Mouse (Mus musculus): ENCODE measurements at regions not wholly inside any gene's neighbourhood (a gene's known extent, or its start where the extent isn't known, plus 50 kb on each side); places are given as distances from the start of the nearest gene placed in this dataset.
A peak's percentile ranks its signal among the peaks of the same experiment; 100 is the strongest.

- Histone ChIP-seq H3K4me1 (replicated peaks; ENCODE audit: control insufficient read depth, insufficient read depth, low read length) (no peaks in the 10 kb centered on the region), H3K4me2 (ENCODE audit: low read length) (no peak overlapping the region), H3K27ac (ENCODE audit: low read depth) (no peak overlapping the region), H3K9ac (ENCODE audit: low read length) (no peak overlapping the region), H3K27me3 (replicated peaks; ENCODE audit: control insufficient read depth, insufficient read depth, low read length) (no peaks in the 10 kb centered on the region), H3K4me3 (ENCODE audit: low read depth, low read length) (no peak overlapping the region), H3K9me3 (ENCODE audit: control insufficient read depth, low read length) (no peaks in the 10 kb centered on the region), H3K36me3 (ENCODE audit: control insufficient read depth, insufficient read depth, low read length) (no peaks in the 10 kb centered on the region)
- no peak for DNase-seq (ENCODE audit: low spot score)
- no peak for ATAC-seq (replicated peaks; ENCODE audit: low FRiP score, low TSS enrichment, low read depth)
- WGBS, result 82% methylated on average over 2 of the region's 2 CpGs
These were observed 432.3 kb downstream of the Adamts20 start for GRCm38 (mm10) chr15:94032957-94033356.

GRCm38 (mm10) chr15:94025996-94026696 lies 430.5 kb upstream of the Prickle1 start:
- H3K36me3 ChIP-seq (ENCODE audit: control insufficient read depth, insufficient read depth, low read length), result no peaks in the 10 kb centered on the region
- peak overlapping the region; percentile 45 for H3K27ac ChIP-seq (ENCODE audit: low read depth)

GRCm38 (mm10) chr15:94025239-94025971 lies 429.7 kb upstream of the Prickle1 start:
- no peaks in the 10 kb centered on the region for H3K36me3 ChIP-seq (ENCODE audit: control insufficient read depth, insufficient read depth, low read length)
- peaks cover 8% of the 10 kb centered on the region; the same call in 1 of the 2 replicates for H3K4me1 ChIP-seq (replicated peaks; ENCODE audit: control insufficient read depth, insufficient read depth, low read length)
- no peak overlapping the region for H3K4me3 ChIP-seq (ENCODE audit: low read depth, low read length)
- WGBS, result 64% methylated on average over 20 of the region's 20 CpGs
- no peak overlapping the region for H3K4me2 ChIP-seq (ENCODE audit: low read length)
- no peak overlapping the region; the same call in 1 of the 2 replicates for H3K27ac ChIP-seq (ENCODE audit: low read depth)
- DNase-seq (ENCODE audit: low spot score), result no peak
- no peaks in the 10 kb centered on the region for H3K9me3 ChIP-seq (ENCODE audit: control insufficient read depth, low read length)
- ATAC-seq (replicated peaks; ENCODE audit: low FRiP score, low TSS enrichment, low read depth), result no peak
- no peak overlapping the region for H3K9ac ChIP-seq (ENCODE audit: low read length)
- H3K27me3 ChIP-seq (replicated peaks; ENCODE audit: control insufficient read depth, insufficient read depth, low read length), result no peaks in the 10 kb centered on the region

More at GRCm38 (mm10) chr15:94025996-94026696, 430.5 kb upstream of the Prickle1 start:
- DNase-seq (ENCODE audit: low spot score) (no peak), ATAC-seq (replicated peaks; ENCODE audit: low FRiP score, low TSS enrichment, low read depth) (no peak)
- no peak overlapping the region for H3K4me2 ChIP-seq (ENCODE audit: low read length)
- no peak overlapping the region for H3K9ac ChIP-seq (ENCODE audit: low read length)
- WGBS, result 59% methylated on average over 16 of the region's 16 CpGs
- H3K4me1 ChIP-seq (replicated peaks; ENCODE audit: control insufficient read depth, insufficient read depth, low read length), result peaks cover 8% of the 10 kb centered on the region; the same call in 1 of the 2 replicates
- H3K9me3 ChIP-seq (ENCODE audit: control insufficient read depth, low read length), result no peaks in the 10 kb centered on the region
- H3K27me3 ChIP-seq (replicated peaks; ENCODE audit: control insufficient read depth, insufficient read depth, low read length), result no peaks in the 10 kb centered on the region
- no peak overlapping the region for H3K4me3 ChIP-seq (ENCODE audit: low read depth, low read length)

DNA sequence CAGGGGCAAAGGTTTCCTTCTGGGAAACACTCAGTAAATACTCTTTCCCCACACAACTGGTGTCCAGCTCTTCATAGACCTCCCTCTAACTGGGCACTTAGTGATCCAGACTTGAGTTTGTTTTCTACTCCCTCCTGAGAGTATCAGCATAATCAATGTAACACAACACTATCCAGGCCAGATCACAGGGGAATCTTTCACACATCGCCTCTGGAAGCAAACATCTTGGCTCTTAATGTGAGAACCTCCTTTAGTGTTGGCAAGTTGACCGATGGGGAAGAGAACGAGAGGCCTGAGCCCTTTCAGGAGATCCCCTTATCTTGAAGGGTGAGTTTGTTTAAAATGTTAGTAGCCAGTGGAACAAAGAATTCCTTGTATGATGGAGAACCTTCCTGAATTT lies 429.1 kb upstream of the Prickle1 start:
- ATAC-seq (replicated peaks; ENCODE audit: low FRiP score, low TSS enrichment, low read depth) (no peak), DNase-seq (ENCODE audit: low spot score) (no peak)
- Histone ChIP-seq H3K9ac (ENCODE audit: low read length) (no peak overlapping the region), H3K27ac (ENCODE audit: low read depth) (no peak overlapping the region), H3K4me1 (replicated peaks; ENCODE audit: control insufficient read depth, insufficient read depth, low read length) (peaks cover 8% of the 10 kb centered on the region; the same call in 1 of the 2 replicates), H3K9me3 (ENCODE audit: control insufficient read depth, low read length) (no peaks in the 10 kb centered on the region), H3K4me2 (ENCODE audit: low read length) (no peak overlapping the region), H3K36me3 (ENCODE audit: control insufficient read depth, insufficient read depth, low read length) (no peaks in the 10 kb centered on the region), H3K27me3 (replicated peaks; ENCODE audit: control insufficient read depth, insufficient read depth, low read length) (no peaks in the 10 kb centered on the region), H3K4me3 (ENCODE audit: low read depth, low read length) (no peak overlapping the region)
- 62% methylated on average over 3 of the region's 3 CpGs for WGBS

DNA sequence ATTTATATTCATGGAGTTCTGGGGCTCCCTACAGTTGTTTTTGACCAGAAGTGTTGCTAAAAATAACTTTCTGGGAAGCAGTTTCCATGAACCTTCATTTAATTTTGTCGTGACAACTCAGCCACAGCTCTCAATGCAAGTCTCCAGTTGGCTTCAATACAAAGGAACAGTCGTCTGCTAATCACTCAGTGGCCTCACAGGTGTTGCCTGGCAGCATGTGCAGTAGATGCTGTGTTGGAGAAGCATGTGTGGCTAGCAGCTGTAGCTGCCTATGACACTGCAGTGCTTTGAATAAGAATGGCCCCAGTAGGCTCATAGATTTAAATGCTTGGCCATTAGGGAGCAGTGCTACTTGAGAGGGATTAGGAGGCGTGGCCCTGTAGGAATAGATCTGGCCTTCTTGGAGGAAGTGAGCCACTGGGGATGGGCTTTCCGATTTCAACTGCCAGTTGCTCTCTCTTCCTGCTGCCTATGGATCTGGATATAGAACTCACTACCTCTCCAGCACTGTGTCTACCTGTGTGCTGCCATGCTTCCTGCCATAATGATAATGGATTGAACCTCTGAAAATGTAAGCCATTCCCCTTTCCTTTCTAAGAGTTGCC lies 428.5 kb upstream of the Prickle1 start:
- H3K27me3 ChIP-seq (replicated peaks; ENCODE audit: control insufficient read depth, insufficient read depth, low read length), result no peaks in the 10 kb centered on the region
- no peaks in the 10 kb centered on the region for H3K36me3 ChIP-seq (ENCODE audit: control insufficient read depth, insufficient read depth, low read length)
- no peak overlapping the region for H3K4me3 ChIP-seq (ENCODE audit: low read depth, low read length)
- no peaks in the 10 kb centered on the region for H3K9me3 ChIP-seq (ENCODE audit: control insufficient read depth, low read length)
- 69% methylated on average over 4 of the region's 4 CpGs for WGBS
- H3K4me1 ChIP-seq (replicated peaks; ENCODE audit: control insufficient read depth, insufficient read depth, low read length), result peaks cover 8% of the 10 kb centered on the region; the same call in 1 of the 2 replicates
- H3K27ac ChIP-seq (ENCODE audit: low read depth), result no peak overlapping the region
- H3K4me2 ChIP-seq (ENCODE audit: low read length), result no peak overlapping the region
- ATAC-seq (replicated peaks; ENCODE audit: low FRiP score, low TSS enrichment, low read depth) (no peak), DNase-seq (ENCODE audit: low spot score) (no peak)
- H3K9ac ChIP-seq (ENCODE audit: low read length), result no peak overlapping the region

GRCm38 (mm10) chr15:94023501-94023900 lies 427.8 kb upstream of the Prickle1 start:
- H3K4me3 ChIP-seq (ENCODE audit: low read depth, low read length), result no peak overlapping the region
- 78% methylated on average over 4 of the region's 4 CpGs for WGBS
- H3K9me3 ChIP-seq (ENCODE audit: control insufficient read depth, low read length), result no peaks in the 10 kb centered on the region
- H3K27me3 ChIP-seq (replicated peaks; ENCODE audit: control insufficient read depth, insufficient read depth, low read length), result no peaks in the 10 kb centered on the region
- H3K4me1 ChIP-seq (replicated peaks; ENCODE audit: control insufficient read depth, insufficient read depth, low read length), result peaks cover 8% of the 10 kb centered on the region; the same call in 1 of the 2 replicates
- no peaks in the 10 kb centered on the region for H3K36me3 ChIP-seq (ENCODE audit: control insufficient read depth, insufficient read depth, low read length)
- no peak for ATAC-seq (replicated peaks; ENCODE audit: low FRiP score, low TSS enrichment, low read depth)
- H3K4me2 ChIP-seq (ENCODE audit: low read length), result no peak overlapping the region
- no peak overlapping the region for H3K9ac ChIP-seq (ENCODE audit: low read length)
- DNase-seq (ENCODE audit: low spot score), result no peak
- no peak overlapping the region for H3K27ac ChIP-seq (ENCODE audit: low read depth)

DNA sequence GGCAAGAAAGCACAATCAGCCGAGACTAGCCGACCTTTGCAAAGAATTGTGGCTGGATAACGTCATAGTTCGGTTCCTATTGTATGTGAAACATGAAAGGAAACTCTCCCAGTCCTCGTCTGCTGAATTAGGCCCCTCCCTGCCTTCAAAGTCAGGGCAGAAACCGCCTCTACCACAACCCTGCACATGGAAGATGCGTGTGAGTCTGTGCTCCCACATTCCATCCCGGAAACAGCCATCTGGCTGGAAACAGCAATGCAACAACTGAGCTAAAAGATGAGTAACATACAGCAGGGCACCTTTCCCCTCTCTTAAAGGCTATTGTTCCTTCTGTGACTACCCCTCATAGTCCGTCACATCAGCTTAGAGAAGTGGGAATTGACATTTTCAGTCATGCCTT lies 422.1 kb upstream of the Prickle1 start:
- Histone ChIP-seq H3K4me2 (ENCODE audit: low read length) (no peak overlapping the region), H3K27me3 (replicated peaks; ENCODE audit: control insufficient read depth, insufficient read depth, low read length) (no peaks in the 10 kb centered on the region), H3K4me3 (ENCODE audit: low read depth, low read length) (no peak overlapping the region), H3K9me3 (ENCODE audit: control insufficient read depth, low read length) (no peaks in the 10 kb centered on the region), H3K36me3 (ENCODE audit: control insufficient read depth, insufficient read depth, low read length) (no peaks in the 10 kb centered on the region), H3K4me1 (replicated peaks; ENCODE audit: control insufficient read depth, insufficient read depth, low read length) (no peaks in the 10 kb centered on the region), H3K27ac (ENCODE audit: low read depth) (no peak overlapping the region), H3K9ac (ENCODE audit: low read length) (no peak overlapping the region)
- no peak for DNase-seq (ENCODE audit: low spot score)
- ATAC-seq (replicated peaks; ENCODE audit: low FRiP score, low TSS enrichment, low read depth), result no peak
- WGBS, result 58% methylated on average over 9 of the region's 9 CpGs

DNA sequence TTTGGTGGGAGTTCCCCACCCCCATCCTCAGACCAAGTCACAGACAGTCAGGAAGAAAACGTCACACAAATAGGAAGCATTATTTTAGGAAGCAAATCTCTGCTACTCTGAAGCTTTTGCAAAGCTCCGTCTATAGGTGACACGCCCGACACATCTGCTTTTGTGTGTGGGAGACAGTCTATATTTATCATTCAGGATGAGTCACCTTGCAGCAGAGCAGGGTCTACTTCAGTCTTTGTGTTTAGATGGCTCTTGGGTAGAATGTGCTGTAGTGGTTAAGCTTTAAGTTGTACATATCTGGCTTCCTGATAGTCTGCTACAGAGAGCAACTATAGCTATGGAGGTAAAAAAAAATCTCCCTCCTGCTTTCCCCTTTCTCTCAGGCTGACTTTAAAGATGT lies 415.8 kb upstream of the Prickle1 start:
- Histone ChIP-seq H3K27ac (ENCODE audit: low read depth) (no peak overlapping the region), H3K4me1 (replicated peaks; ENCODE audit: control insufficient read depth, insufficient read depth, low read length) (peaks cover 7% of the 10 kb centered on the region; the same call in 1 of the 2 replicates), H3K4me3 (ENCODE audit: low read depth, low read length) (no peak overlapping the region), H3K9ac (ENCODE audit: low read length) (no peak overlapping the region), H3K9me3 (ENCODE audit: control insufficient read depth, low read length) (no peaks in the 10 kb centered on the region), H3K36me3 (ENCODE audit: control insufficient read depth, insufficient read depth, low read length) (no peaks in the 10 kb centered on the region), H3K27me3 (replicated peaks; ENCODE audit: control insufficient read depth, insufficient read depth, low read length) (no peaks in the 10 kb centered on the region), H3K4me2 (ENCODE audit: low read length) (no peak overlapping the region)
- DNase-seq (ENCODE audit: low spot score) (no peak), ATAC-seq (replicated peaks; ENCODE audit: low FRiP score, low TSS enrichment, low read depth) (no peak)
- WGBS, result 56% methylated on average over 4 of the region's 4 CpGs

Data from intestine, embryonic 14.5 days (tissue).